Mouse (Mus musculus) liver, postnatal 0 days (tissue): ENCODE data around the gene Hdc. TPM values are rescaled to one million over a fixed set of nuclear protein-coding genes. Genes with fewer than 3 reads are reported as not detected.
A peak's percentile ranks its signal among the peaks of the same experiment; 100 is the strongest.

Source experiments
- ATAC-seq: fragments of 200-750 bp; cut with Nextera tagmentation; 2 replicates; pipeline ENCODE4 v1.8.0; 2017; ENCODE audit warnings: mild to moderate bottlenecking, moderate library complexity
- DNase-seq: peaks from one replicate; pipeline ENCODE4 v3.0.0-alpha.2; 2016
- H3K27ac ChIP-seq: fragments of 300-500 bp; sonication (generic); 2 replicates; pipeline ENCODE4 v1.5.1; 2014; ENCODE audit warnings: antibody characterized with exemption, moderate library complexity, mild to moderate bottlenecking, low read depth
- H3K27me3 ChIP-seq: fragments of 300-500 bp; sonication (generic); 2 replicates; pipeline ENCODE4 v1.6.1; 2014; ENCODE audit warnings: low read length, control low read depth, mixed read lengths; ENCODE audit not compliant: insufficient read depth
- H3K36me3 ChIP-seq: fragments of 300-500 bp; sonication (generic); replicated peaks from 2 replicates; pipeline ENCODE4 v1.6.1; 2014; ENCODE audit warnings: mild to moderate bottlenecking, control low read depth, low read length, moderate library complexity, mixed read lengths; ENCODE audit not compliant: insufficient read depth
- H3K4me1 ChIP-seq: fragments of 300-500 bp; sonication (generic); 2 replicates; pipeline ENCODE4 v1.6.1; 2014; ENCODE audit warnings: antibody characterized with exemption, mild to moderate bottlenecking, control low read depth; ENCODE audit not compliant: insufficient read depth
- H3K4me2 ChIP-seq: fragments of 300-500 bp; sonication (generic); 2 replicates; pipeline ENCODE4 v1.6.1; 2014; ENCODE audit warnings: low read depth, mild to moderate bottlenecking, low read length, moderate library complexity, mixed read lengths
- H3K4me3 ChIP-seq: fragments of 300-500 bp; sonication (generic); 2 replicates; pipeline ENCODE4 v1.5.1; 2014; ENCODE audit warnings: low read depth, low read length
- H3K9ac ChIP-seq: fragments of 300-500 bp; sonication (generic); replicated peaks from 2 replicates; pipeline ENCODE4 v1.6.1; 2014; ENCODE audit warnings: mild to moderate bottlenecking, moderate library complexity
- H3K9me3 ChIP-seq: fragments of 300-500 bp; sonication (generic); 2 replicates; pipeline ENCODE4 v1.6.1; 2016; ENCODE audit warnings: mild to moderate bottlenecking, control low read depth, low read length, mixed read lengths
- CTCF ChIP-seq: sonication (generic); IDR thresholded peaks from 2 replicates; pipeline ENCODE4 v1.5.1; 2016; ENCODE audit warnings: antibody characterized with exemption, low read depth
- EP300 ChIP-seq: IDR thresholded peaks from 2 replicates; pipeline ENCODE4 v1.6.1; 2016; ENCODE audit warnings: antibody characterized with exemption, low read depth, mild to moderate bottlenecking
- WGBS: fragments of 180-500 bp; shearing (Covaris S2); extraction: QIAGEN DNeasy Blood & Tissue Kit; methylation state at CpG from one replicate; pipeline ENCODE4 v1.1.7; 2014; ENCODE audit not compliant: insufficient replicate concordance; 5-methylcytosine and 5-hydroxymethylcytosine counted together
- polyA plus RNA-seq: library from polyadenylated mRNA; unstranded; fragments of >200 nt; fragmentation: Nextera tagmentation; extraction: Ambion mirVana; gene quantifications from 2 replicates; pipeline ENCODE4 v1.2.1, GENCODE M21; 2015

Gene Hdc
- polyA plus RNA-seq, 1 experiment from 2014 or later = 6.0 TPM

- no peak for ATAC-seq
- 29% methylated on average over 4 of the region's 4 CpGs for WGBS
- H3K36me3 ChIP-seq = no peaks in the 10 kb centered on the region
These were observed 12.4 kb downstream of the Hdc start for GRCm38 (mm10) chr2:126606688-126607062.

GRCm38 (mm10) chr2:126606061-126606687 lies 12.9 kb downstream of the Hdc start:
- DNase-seq (peak; percentile 45), ATAC-seq (peak; percentile 53)
- Histone ChIP-seq H3K36me3 (no peaks in the 10 kb centered on the region), H3K27me3 (no peaks in the 10 kb centered on the region), H3K4me1 (peaks cover 19% of the 10 kb centered on the region), H3K4me2 (peak overlapping the region; percentile 22; the same call in 1 of the 2 replicates), H3K9me3 (no peaks in the 10 kb centered on the region), H3K4me3 (no peak overlapping the region), H3K27ac (no peak overlapping the region; the same call in 1 of the 2 replicates), H3K9ac (no peak overlapping the region)
- 58% methylated on average over 15 of the region's 15 CpGs for WGBS
- TF ChIP-seq EP300 = no peak
- TF ChIP-seq CTCF = no peak

More at GRCm38 (mm10) chr2:126606688-126607062, 12.4 kb downstream of the Hdc start:
- no peak overlapping the region for H3K4me2 ChIP-seq
- no peak for DNase-seq
- peaks cover 15% of the 10 kb centered on the region for H3K4me1 ChIP-seq
- H3K27ac ChIP-seq = no peak overlapping the region; the same call in 1 of the 2 replicates
- H3K4me3 ChIP-seq = no peak overlapping the region
- no peaks in the 10 kb centered on the region for H3K27me3 ChIP-seq
- H3K9ac ChIP-seq = no peak overlapping the region
- TF ChIP-seq CTCF (no peak), EP300 (no peak)
- H3K9me3 ChIP-seq = no peaks in the 10 kb centered on the region

DNA sequence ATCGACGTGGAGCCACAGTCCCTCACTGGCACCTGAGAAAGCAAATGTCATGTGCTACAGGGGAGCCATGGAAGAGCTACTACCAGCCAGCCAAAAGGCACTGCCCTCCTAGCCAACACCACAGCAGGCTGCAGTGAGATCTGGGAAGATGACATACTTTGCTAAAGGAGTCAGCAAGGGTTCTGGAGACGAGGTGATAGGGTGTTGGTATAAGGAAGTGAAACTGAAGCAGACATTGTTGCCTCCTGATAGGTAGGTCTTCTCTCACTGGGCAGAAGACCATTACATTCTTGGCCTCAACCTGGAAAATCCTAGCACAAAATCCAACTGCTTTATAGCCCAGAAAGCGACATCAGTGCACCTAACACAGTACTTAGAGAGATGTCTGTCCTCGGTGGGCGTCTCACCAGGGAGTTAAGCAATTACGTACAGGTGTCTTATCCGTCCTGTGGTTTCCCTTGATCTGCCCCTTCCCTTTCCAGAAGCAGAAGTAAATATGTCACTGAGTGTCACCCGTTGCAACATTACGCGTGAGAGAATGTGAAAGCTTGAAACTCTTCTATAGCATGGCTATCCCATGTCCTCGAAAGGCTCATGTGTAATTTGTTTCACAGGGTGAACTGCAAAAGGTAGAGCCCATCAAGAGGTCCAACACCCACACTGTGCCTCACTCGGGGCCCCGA lies 17.0 kb downstream of the Hdc start:
- H3K9ac ChIP-seq = no peak overlapping the region
- TF ChIP-seq EP300 = no peak
- TF ChIP-seq CTCF = no peak
- ATAC-seq (0 out of 2 replicates have a peak, but pooled peaks have one; percentile 5), DNase-seq (peak; percentile 36)
- H3K4me1 ChIP-seq = peaks cover 33% of the 10 kb centered on the region
- H3K4me2 ChIP-seq = no peak overlapping the region
- peak overlapping the region; percentile 69 for H3K27ac ChIP-seq
- no peaks in the 10 kb centered on the region for H3K27me3 ChIP-seq
- H3K4me3 ChIP-seq = no peak overlapping the region
- no peaks in the 10 kb centered on the region for H3K9me3 ChIP-seq
- no peaks in the 10 kb centered on the region for H3K36me3 ChIP-seq
- 41% methylated on average over 14 of the region's 14 CpGs for WGBS

GRCm38 (mm10) chr2:126600533-126600932 lies 18.6 kb downstream of the Hdc start:
- Histone ChIP-seq H3K36me3 (no peaks in the 10 kb centered on the region), H3K27ac (no peak overlapping the region), H3K4me1 (peaks cover 32% of the 10 kb centered on the region), H3K4me2 (no peak overlapping the region), H3K9ac (no peak overlapping the region), H3K27me3 (no peaks in the 10 kb centered on the region), H3K4me3 (no peak overlapping the region), H3K9me3 (no peaks in the 10 kb centered on the region)
- TF ChIP-seq CTCF (no peak), EP300 (peak; percentile 72)
- ATAC-seq = peak; percentile 43
- DNase-seq = peak; percentile 53
- 56% methylated on average over 14 of the region's 14 CpGs for WGBS

DNA sequence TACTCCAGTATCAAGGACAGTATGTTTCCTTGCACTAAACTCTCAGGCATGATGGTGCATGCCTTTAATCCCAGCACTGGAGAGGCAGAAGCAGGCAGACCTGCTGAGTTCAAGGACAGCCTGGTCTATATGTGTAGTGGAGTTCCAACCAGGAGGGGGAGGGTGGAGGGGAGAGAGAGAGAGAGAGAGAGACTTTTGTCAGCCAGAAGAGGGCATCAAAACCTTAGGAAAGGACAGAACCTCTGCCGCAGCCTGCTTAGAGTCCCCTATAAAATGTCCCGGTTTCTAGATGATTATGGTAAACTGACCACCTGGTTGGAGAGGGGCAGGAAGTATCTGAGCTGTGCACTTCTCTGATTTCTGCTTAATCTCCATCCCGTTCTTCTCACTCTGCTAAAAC lies 20.1 kb downstream of the Hdc start:
- no peaks in the 10 kb centered on the region for H3K9me3 ChIP-seq
- no peaks in the 10 kb centered on the region for H3K27me3 ChIP-seq
- no peak overlapping the region for H3K27ac ChIP-seq
- ATAC-seq (0 out of 2 replicates have a peak, but pooled peaks have one; percentile 9), DNase-seq (no peak)
- peaks cover 36% of the 10 kb centered on the region for H3K4me1 ChIP-seq
- H3K9ac ChIP-seq = no peak overlapping the region
- no peaks in the 10 kb centered on the region for H3K36me3 ChIP-seq
- no peak overlapping the region for H3K4me2 ChIP-seq
- TF ChIP-seq CTCF = peak; percentile 66
- no peak for TF ChIP-seq EP300
- WGBS = 10% methylated on average over 3 of the region's 3 CpGs
- H3K4me3 ChIP-seq = no peak overlapping the region

GRCm38 (mm10) chr2:126598359-126598758 lies 20.7 kb downstream of the Hdc start:
- Histone ChIP-seq H3K4me1 (peaks cover 36% of the 10 kb centered on the region), H3K9ac (no peak overlapping the region), H3K27me3 (no peaks in the 10 kb centered on the region), H3K36me3 (no peaks in the 10 kb centered on the region; the same call in 1 of the 2 replicates), H3K4me2 (no peak overlapping the region), H3K9me3 (no peaks in the 10 kb centered on the region), H3K4me3 (no peak overlapping the region), H3K27ac (0 out of 2 replicates have a peak overlapping the region, but pooled peaks have one; percentile 90)
- DNase-seq = no peak
- TF ChIP-seq EP300 (no peak), CTCF (peak; percentile 14; the same call in 1 of the 2 replicates)
- ATAC-seq = no peak
- WGBS = 56% methylated on average over 2 of the region's 2 CpGs
